Mouse (Mus musculus) neural tube, embryonic 10.5 days (tissue): Measurements from ENCODE around the gene Olfr1209.

Experiments used
- DNase-seq: peaks from one replicate; pipeline ENCODE4 v3.0.0-alpha.2; 2017; ENCODE audit warnings: low spot score; ENCODE audit errors: extremely low spot score

Olfr1209 gene

DNA sequence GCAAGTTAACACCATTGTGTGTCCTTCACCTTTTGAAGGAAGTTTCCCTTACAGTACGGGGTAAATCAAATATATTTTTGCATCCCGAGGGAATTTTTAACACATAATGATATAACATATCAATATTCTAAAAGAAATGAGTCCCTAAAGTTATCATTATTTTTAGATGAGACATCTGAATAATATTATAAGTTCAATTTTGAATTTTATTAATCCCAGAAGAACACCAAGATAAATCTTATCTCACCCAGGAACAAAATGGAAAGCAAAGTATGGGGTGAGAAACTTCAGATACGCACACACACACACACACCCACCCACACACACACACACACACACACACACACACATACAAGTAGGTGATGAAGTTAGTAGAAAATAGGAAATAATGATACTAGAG, at the start of gene Olfr1209:
Gene Olfr1209, minus strand, starts transcription at position 101 of the 400 bp plus-strand sequence.
- no peak for DNase-seq

DNA sequence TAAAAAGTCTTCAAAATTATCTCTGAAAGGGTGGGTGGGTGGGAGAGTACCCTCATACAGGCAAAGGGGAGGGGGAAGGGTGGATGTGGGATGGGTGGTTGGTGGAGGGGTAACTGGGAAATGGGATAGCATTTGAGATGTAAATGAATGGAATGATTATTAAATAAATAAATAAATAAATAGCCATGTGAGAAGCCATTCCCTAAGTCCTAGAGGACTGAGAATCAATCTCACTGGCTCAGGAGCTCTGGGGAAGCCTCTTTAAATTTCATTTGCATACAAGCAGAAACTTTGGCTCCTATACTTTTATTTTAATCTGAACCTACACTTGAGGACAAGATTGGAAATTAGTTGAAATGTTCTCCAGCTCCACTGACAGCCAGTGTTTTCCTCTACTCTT, 38.7 kb upstream of the Olfr1209 start, which contains the start of gene Olfr1212:
Gene Olfr1212, plus strand, starts transcription at position 301 of the 400 bp plus-strand sequence.
- no peak for DNase-seq

DNA sequence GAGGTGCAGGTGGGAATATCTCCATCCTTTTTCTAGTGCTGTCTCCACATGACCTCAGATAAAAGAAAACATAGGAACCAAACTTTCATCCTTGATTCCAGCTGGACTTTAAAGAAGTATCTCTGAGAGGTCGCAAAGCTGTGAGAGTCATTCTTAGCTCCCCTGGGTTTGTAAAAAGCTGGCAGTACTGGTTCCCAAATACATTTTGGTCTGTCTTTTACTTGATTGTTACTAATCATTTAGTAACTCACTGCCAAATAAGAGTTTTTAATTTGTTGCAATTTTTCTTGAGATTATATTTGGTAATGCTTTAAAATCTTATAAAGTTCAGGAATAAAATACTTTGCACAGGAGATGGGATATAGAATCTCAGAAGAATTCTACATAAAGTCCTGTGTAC, 23.1 kb upstream of the Olfr1209 start, which contains the start of gene Olfr1211:
Gene Olfr1211, minus strand, starts transcription at position 101 of the 400 bp plus-strand sequence.
- DNase-seq = no peak

DNA sequence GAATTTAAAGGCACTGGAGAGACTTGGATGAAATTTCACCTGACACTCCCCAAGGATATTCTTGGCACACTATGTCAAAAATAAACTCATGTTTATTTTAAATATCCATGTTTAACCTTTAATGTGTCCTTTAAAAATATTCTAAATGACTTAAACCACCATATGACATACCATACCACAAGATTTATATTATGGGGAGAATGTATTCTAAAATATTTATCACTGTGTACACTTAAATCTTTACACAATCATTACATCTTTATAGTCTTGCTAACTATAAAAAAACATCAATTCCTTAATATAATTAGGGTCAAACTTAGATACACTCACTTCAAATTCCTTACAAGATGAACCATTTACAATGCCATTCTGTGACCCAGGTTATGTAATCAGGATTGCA, 12.7 kb downstream of the Olfr1209 start, which contains the start of gene Olfr1208:
Gene Olfr1208, minus strand, starts transcription at position 101 of the 400 bp plus-strand sequence.
- DNase-seq = no peak

DNA sequence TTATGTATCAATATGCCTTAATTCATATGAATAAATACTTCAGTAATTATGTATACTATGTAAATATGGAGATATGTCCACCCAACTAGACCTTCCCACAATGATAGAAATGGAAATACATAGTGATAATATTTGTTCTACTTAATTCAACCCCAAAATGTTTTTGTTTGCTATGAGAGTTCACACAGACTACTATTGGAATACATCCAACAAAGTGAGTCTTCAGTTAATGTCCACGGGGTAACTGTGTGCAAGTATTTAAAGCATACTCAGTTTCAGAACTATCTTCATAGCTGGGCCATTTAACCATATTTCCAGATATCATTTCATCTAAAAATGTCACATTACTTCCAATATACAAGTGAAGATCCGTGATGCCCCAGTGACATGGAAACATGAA, 52.0 kb downstream of the Olfr1209 start, which contains the start of gene Olfr1206:
Gene Olfr1206, plus strand, starts transcription at position 301 of the 400 bp plus-strand sequence.
- DNase-seq = no peak
